Mouse (Mus musculus) adrenal gland (tissue): ENCODE data around the gene Ptpa.

Source experiments
- intact Hi-C: fragments of 180-260 bp; cut with DNase I; formaldehyde crosslinking; loops from one replicate; pipeline ENCODE4 v1.15.1; 2025
- microRNA-seq, 2 experiments: library from miRNA; unstranded; fragments of <30 nt; microRNA quantifications; one replicate each; pipeline ENCODE4; 2019

The Ptpa gene

GRCm38 (mm10) chr2:30495000-30495908 lies 79.4 kb downstream of the Ptpa start:
- intact Hi-C loops: no loop called here

- intact Hi-C loops: no loop called here
Observed at GRCm38 (mm10) chr2:30495909-30496861, 80.3 kb downstream of the Ptpa start.

Small RNA genes within 50 kb of the gene (microRNA-seq; reads per million reads assigned to microRNA genes)
- 0 reads per million in 2 experiments for gene Gm47292
